Mouse (Mus musculus) small intestine, adult 2 months (tissue): Measurements from ENCODE around the gene Npm1. TPM values are rescaled to one million over a fixed set of nuclear protein-coding genes. Genes with fewer than 3 reads are reported as not detected.

Experiments
- H3K27ac ChIP-seq: fragments of 200-500 bp; 2 replicates; pipeline ENCODE4 v1.5.1; 2012; ENCODE audit warnings: low read depth, low read length, control low read depth, inconsistent platforms; ENCODE audit not compliant: insufficient read depth
- H3K27me3 ChIP-seq: fragments of 200-500 bp; 2 replicates; pipeline ENCODE4 v1.6.1; 2012; ENCODE audit warnings: mild to moderate bottlenecking, moderate library complexity, low read length, inconsistent platforms; ENCODE audit not compliant: control insufficient read depth, insufficient read depth
- H3K36me3 ChIP-seq: fragments of 200-500 bp; 2 replicates; pipeline ENCODE4 v1.6.1; 2012; ENCODE audit warnings: mild to moderate bottlenecking, low read length, control low read depth, inconsistent platforms; ENCODE audit not compliant: control insufficient read depth, insufficient read depth
- H3K4me1 ChIP-seq: fragments of 200-500 bp; 2 replicates; pipeline ENCODE4 v1.6.1; 2012; ENCODE audit warnings: low read length, inconsistent platforms, mixed read lengths; ENCODE audit not compliant: control insufficient read depth, insufficient read depth, insufficient read length
- H3K4me3 ChIP-seq: fragments of 200-500 bp; 2 replicates; pipeline ENCODE4 v1.5.1; 2012; ENCODE audit warnings: low read depth, mild to moderate bottlenecking, control low read depth, inconsistent platforms, low read length, moderate library complexity
- CTCF ChIP-seq: fragments of 200-500 bp; IDR thresholded peaks from 2 replicates; pipeline ENCODE4 v1.5.1; 2012; ENCODE audit warnings: low read depth, mild to moderate bottlenecking, control low read depth, inconsistent platforms, low read length, moderate library complexity, mixed read lengths; ENCODE audit not compliant: insufficient replicate concordance, insufficient read length; ENCODE audit errors: extremely low read depth
- POLR2A ChIP-seq: fragments of 200-500 bp; IDR thresholded peaks from 2 replicates; pipeline ENCODE4 v1.6.1; 2012; ENCODE audit warnings: low read depth, mild to moderate bottlenecking, control low read depth, inconsistent platforms, low read length, moderate library complexity
- whole genome bisulfite sequencing: fragments of 180-500 bp; shearing (Covaris S2); methylation state at CpG from one replicate; pipeline ENCODE4 v1.1.7; 2018; 5-methylcytosine and 5-hydroxymethylcytosine counted together
- polyA plus RNA-seq: library from polyadenylated mRNA; depleted of rRNA; stranded (reverse); fragments of >200 nt; gene quantifications from 2 replicates; pipeline ENCODE4 v1.2.3, GENCODE M21; 2012

Npm1 gene
- polyA plus RNA-seq, 1 experiment: 18.2 TPM

GRCm38 (mm10) chr11:33145201-33146142 lies 17.5 kb downstream of the Npm1 start:
- 22% methylated on average over 7 of the region's 7 CpGs for WGBS
- H3K36me3 ChIP-seq: peaks cover 3% of the 10 kb centered on the region
- H3K27ac ChIP-seq: no peak overlapping the region
- H3K4me3 ChIP-seq: no peak overlapping the region
- no peak for TF ChIP-seq POLR2A
- TF ChIP-seq CTCF: no peak
- H3K27me3 ChIP-seq: peaks cover 22% of the 10 kb centered on the region
- H3K4me1 ChIP-seq: peaks cover 7% of the 10 kb centered on the region

DNA sequence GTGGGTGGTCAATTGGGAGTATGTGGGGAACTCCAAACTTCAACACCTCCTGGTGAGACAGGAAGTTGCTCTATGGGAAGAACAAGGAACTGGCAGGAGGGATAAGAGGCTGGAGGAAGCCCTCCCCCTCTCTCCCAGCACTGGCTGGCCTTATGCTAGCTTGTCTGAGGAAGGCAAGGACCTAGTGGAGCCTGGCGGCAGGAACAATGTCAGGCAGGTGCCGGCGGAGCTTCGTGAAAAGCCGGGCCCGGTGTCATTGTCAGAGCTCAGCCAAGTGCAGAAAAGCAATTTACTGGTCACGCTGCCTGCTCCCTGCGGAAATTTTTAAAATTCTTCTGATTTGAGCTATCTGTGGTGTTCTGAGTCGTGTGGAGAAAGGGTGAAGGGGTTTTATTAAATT lies 19.1 kb downstream of the Npm1 start:
- Histone ChIP-seq H3K27me3 (peaks cover 22% of the 10 kb centered on the region), H3K36me3 (no peaks in the 10 kb centered on the region), H3K27ac (no peak overlapping the region), H3K4me1 (peaks cover 7% of the 10 kb centered on the region), H3K4me3 (no peak overlapping the region)
- 35% methylated on average over 9 of the region's 9 CpGs for WGBS
- TF ChIP-seq POLR2A (no peak), CTCF (no peak)

- H3K27ac ChIP-seq: no peak overlapping the region
- H3K27me3 ChIP-seq: peaks cover 20% of the 10 kb centered on the region
- H3K36me3 ChIP-seq: no peaks in the 10 kb centered on the region
- TF ChIP-seq CTCF (no peak), POLR2A (no peak)
- H3K4me3 ChIP-seq: no peak overlapping the region
- H3K4me1 ChIP-seq: peaks cover 3% of the 10 kb centered on the region
- 68% methylated on average over 1 of the region's 1 CpGs for WGBS
Observed at GRCm38 (mm10) chr11:33142801-33143200, 20.2 kb downstream of the Npm1 start.

- Histone ChIP-seq H3K4me1 (no peaks in the 10 kb centered on the region), H3K27ac (no peak overlapping the region), H3K4me3 (no peak overlapping the region), H3K27me3 (peaks cover 3% of the 10 kb centered on the region; the same call in 1 of the 2 replicates), H3K36me3 (no peaks in the 10 kb centered on the region)
- WGBS: 61% methylated on average over 5 of the region's 5 CpGs
- TF ChIP-seq CTCF: no peak
- TF ChIP-seq POLR2A: no peak
Observed at GRCm38 (mm10) chr11:33140111-33140460, 22.9 kb downstream of the Npm1 start.

DNA sequence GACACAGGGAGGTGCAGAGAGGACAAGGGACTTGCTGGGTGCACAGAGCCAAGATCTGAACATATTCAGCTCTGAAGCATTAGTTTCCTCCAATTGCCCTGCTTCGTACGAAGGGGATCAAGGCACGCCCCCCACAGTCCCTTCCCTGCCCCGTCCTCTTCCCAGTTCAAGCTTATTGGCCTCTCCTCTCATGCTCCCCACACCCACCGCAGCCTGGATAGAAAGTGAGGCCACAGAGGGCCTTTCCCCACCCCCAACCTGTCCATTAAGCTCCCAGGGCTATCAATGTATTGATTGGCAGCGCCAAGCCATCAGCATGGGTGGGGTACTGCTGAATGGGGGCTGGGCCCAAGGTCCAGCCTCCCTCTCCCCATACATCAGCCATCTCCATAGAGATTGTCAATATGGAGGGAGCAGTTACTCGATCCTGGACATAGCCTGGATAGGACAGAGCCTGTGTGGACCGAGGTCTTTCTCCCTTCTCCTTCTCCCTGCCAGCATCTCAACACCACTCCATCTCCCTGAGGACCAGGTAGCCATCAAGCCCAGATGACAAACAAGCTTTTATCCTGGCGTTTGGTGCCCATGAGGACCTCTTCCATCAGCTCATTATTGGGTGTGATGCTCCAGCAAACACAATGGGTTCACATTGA lies 23.4 kb downstream of the Npm1 start:
- WGBS: 65% methylated on average over 9 of the region's 9 CpGs
- Histone ChIP-seq H3K36me3 (no peaks in the 10 kb centered on the region), H3K27ac (no peak overlapping the region), H3K4me3 (no peak overlapping the region), H3K4me1 (no peaks in the 10 kb centered on the region), H3K27me3 (no peaks in the 10 kb centered on the region)
- TF ChIP-seq CTCF (no peak), POLR2A (no peak)

DNA sequence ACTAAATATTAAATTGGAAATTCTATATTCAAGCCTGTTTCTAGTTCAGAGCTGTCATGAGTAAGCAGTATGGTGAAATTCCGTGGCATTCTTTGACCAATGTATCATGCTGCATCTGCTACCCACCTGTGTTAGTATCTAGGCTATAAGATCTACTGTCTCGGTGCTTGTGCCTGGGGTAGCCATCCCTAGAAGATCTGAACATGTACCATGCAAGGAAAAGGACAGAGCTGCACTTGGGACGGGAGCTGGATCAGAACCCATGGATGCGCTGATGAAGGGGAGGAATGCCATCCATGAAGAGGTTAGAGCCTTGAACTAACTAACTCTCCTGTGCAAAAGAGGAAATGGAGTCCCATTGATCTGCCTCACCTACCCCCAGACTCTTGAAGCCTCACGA lies 24.3 kb downstream of the Npm1 start:
- 83% methylated on average over 5 of the region's 5 CpGs for WGBS
- H3K27me3 ChIP-seq: no peaks in the 10 kb centered on the region
- no peak overlapping the region for H3K4me3 ChIP-seq
- H3K4me1 ChIP-seq: no peaks in the 10 kb centered on the region
- no peaks in the 10 kb centered on the region for H3K36me3 ChIP-seq
- TF ChIP-seq CTCF (no peak), POLR2A (no peak)
- no peak overlapping the region for H3K27ac ChIP-seq

DNA sequence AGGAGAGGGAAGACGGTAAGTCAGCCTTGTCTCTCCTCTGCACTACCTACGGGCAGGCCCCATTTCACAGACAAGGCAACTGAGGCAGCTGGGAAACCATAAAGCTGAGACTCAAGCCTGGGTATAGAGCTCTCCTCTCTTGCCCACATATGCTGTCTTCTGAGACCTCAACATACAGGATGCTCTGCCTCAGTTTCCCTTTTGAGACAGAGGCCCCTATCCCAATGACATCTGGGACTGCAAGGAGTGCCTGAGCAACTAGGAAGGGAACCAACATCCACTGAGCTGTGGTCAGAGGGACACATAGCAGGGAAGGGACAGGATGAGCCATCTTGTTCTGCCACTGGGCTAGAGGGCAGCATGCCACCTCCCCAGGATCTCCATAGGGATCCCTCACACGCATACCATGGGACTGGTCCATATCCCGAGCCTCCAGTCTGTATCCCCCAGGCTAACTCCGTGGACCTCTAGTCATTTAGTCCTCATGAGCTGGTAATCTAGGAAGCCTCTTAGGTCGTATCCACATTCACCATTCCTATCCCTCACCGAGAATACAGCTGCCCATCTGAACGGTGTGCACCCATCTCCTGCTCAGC lies 28.5 kb downstream of the Npm1 start:
- Histone ChIP-seq H3K27ac (no peak overlapping the region), H3K36me3 (no peaks in the 10 kb centered on the region), H3K4me3 (no peak overlapping the region), H3K4me1 (no peaks in the 10 kb centered on the region), H3K27me3 (no peaks in the 10 kb centered on the region)
- 85% methylated on average over 8 of the region's 8 CpGs for WGBS
- TF ChIP-seq CTCF (no peak), POLR2A (no peak)
